In the genomic region with DNA sequence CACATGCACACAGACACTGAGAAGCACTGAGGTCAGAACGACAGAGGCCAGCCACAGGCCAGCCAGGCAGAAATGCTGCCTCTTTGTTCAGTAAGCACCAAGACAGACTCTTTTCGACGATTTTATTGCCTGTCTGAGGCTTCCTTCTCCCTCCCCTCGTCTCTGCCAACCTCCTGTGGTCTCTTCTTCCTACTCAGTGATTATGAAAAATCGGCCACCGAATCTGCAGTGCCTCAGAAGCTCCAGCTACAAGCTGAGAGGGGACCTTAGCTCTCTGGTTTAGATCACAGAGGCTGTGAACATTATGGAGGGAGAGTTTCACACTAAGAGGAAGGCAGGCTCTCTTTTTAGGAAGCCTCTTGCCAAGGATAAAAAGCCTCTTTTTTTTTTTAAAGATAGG, we compare ENCODE assay signal across 14 mouse cellular contexts.
DNase-seq lines count a peak whose midpoint lies in the region; ATAC-seq lines count a peak whose summit lies in the region.
"Had no signal": no experiment of that assay in that cellular context is flagged by ENCODE, and none has a peak within 500 bp of the region (broad histone marks: within the 10 kb centered on the region; RNA-seq: fewer than 3 reads in every experiment).

No protein-coding gene starts in this region.

- no peak for DNase-seq in heart, adult 18-20 months
- DNase-seq in kidney, postnatal 36 days: no peak
- DNase-seq in brain, adult 2 months (ENCODE audit: low read depth, low spot score): peak; percentile 61
- DNase-seq in embryo, embryonic 11 days: no peak
- DNase-seq: adrenal gland, postnatal 36 days; cerebellum, adult 18-20 months; kidney, adult 8-10 months; right cerebral cortex, postnatal 14 days had no signal

- no peaks in the 10 kb centered on the region for H3K9me3 ChIP-seq in heart, embryonic 11.5 days (replicated peaks; ENCODE audit: control insufficient read depth, low read length)
- no peaks in the 10 kb centered on the region for H3K9me3 ChIP-seq in kidney, embryonic 15.5 days (replicated peaks)
- H3K9me3 ChIP-seq in embryonic facial prominence, embryonic 13.5 days: peaks cover 3% of the 10 kb centered on the region; the same call in 1 of the 2 replicates
- H3K9me3 ChIP-seq: liver, embryonic 15.5 days had no signal

- ATAC-seq in heart, embryonic 11.5 days (replicated peaks; ENCODE audit: insufficient number of reproducible peaks, low FRiP score, low TSS enrichment): no peak
- no peak for ATAC-seq in kidney, embryonic 15.5 days (replicated peaks; ENCODE audit: low FRiP score)
- ATAC-seq in embryonic facial prominence, embryonic 13.5 days (ENCODE audit: insufficient number of reproducible peaks, insufficient read depth, low FRiP score, low TSS enrichment, low read depth): no peak

- peaks cover 4% of the 10 kb centered on the region for H3K36me3 ChIP-seq in heart, embryonic 11.5 days (ENCODE audit: control insufficient read depth, insufficient read depth, low read length)
- H3K36me3 ChIP-seq in kidney, embryonic 15.5 days: no peaks in the 10 kb centered on the region
- no peaks in the 10 kb centered on the region for H3K36me3 ChIP-seq in embryonic facial prominence, embryonic 13.5 days
- H3K36me3 ChIP-seq: liver, embryonic 15.5 days had no signal

- peaks cover 22% of the 10 kb centered on the region for H3K4me1 ChIP-seq in heart, embryonic 11.5 days (ENCODE audit: control insufficient read depth, insufficient read depth, low read length)
- peaks cover 26% of the 10 kb centered on the region for H3K4me1 ChIP-seq in kidney, embryonic 15.5 days
- peaks cover 27% of the 10 kb centered on the region for H3K4me1 ChIP-seq in embryonic facial prominence, embryonic 13.5 days
- H3K4me1 ChIP-seq: megakaryocyte, embryonic 14.5 days had no signal

- H3K4me2 ChIP-seq in heart, embryonic 11.5 days: no peak overlapping the region
- no peak overlapping the region for H3K4me2 ChIP-seq in kidney, embryonic 15.5 days
- no peak overlapping the region for H3K4me2 ChIP-seq in embryonic facial prominence, embryonic 13.5 days
- H3K4me2 ChIP-seq: liver, embryonic 15.5 days had no signal

- H3K27me3 ChIP-seq in heart, embryonic 11.5 days (ENCODE audit: control insufficient read depth, insufficient read depth, low read length): no peaks in the 10 kb centered on the region
- no peaks in the 10 kb centered on the region for H3K27me3 ChIP-seq in kidney, embryonic 15.5 days
- no peaks in the 10 kb centered on the region for H3K27me3 ChIP-seq in embryonic facial prominence, embryonic 13.5 days
- H3K27me3 ChIP-seq: CH12.LX; liver, embryonic 15.5 days had no signal

- 25% methylated on average over 6 of the region's 6 CpGs for WGBS in heart, embryonic 11.5 days (ENCODE audit: insufficient replicate concordance)
- 22% methylated on average over 6 of the region's 6 CpGs for WGBS in kidney, embryonic 15.5 days
- 25% methylated on average over 6 of the region's 6 CpGs for WGBS in embryonic facial prominence, embryonic 13.5 days

- no peak overlapping the region for H3K4me3 ChIP-seq in heart, embryonic 11.5 days (ENCODE audit: low read depth, low read length)
- H3K4me3 ChIP-seq in kidney, embryonic 15.5 days (replicated peaks): no peak overlapping the region
- no peak overlapping the region for H3K4me3 ChIP-seq in embryonic facial prominence, embryonic 13.5 days
- H3K4me3 ChIP-seq: liver, embryonic 15.5 days; megakaryocyte, embryonic 14.5 days had no signal

- peak overlapping the region; percentile 77 for H3K27ac ChIP-seq in heart, embryonic 11.5 days (ENCODE audit: low read depth, low read length)
- peak overlapping the region; percentile 67 for H3K27ac ChIP-seq in kidney, embryonic 15.5 days
- 0 out of 2 replicates have a peak overlapping the region, but pooled peaks have one; percentile 34 for H3K27ac ChIP-seq in embryonic facial prominence, embryonic 13.5 days
- H3K27ac ChIP-seq: liver, embryonic 15.5 days had no signal

- H3K9ac ChIP-seq in heart, embryonic 11.5 days (ENCODE audit: low read depth, low read length): no peak overlapping the region; the same call in 1 of the 2 replicates
- H3K9ac ChIP-seq in kidney, embryonic 15.5 days: no peak overlapping the region
- H3K9ac ChIP-seq in embryonic facial prominence, embryonic 13.5 days: 0 out of 2 replicates have a peak overlapping the region, but pooled peaks have one; percentile 37
- H3K9ac ChIP-seq: liver, embryonic 15.5 days had no signal
